Mouse (Mus musculus): ENCODE measurements around the gene Cxcr4. TPM values are rescaled to one million over a fixed set of nuclear protein-coding genes. Genes with fewer than 3 reads are reported as not detected.

The Cxcr4 gene
- polyA plus RNA-seq, 1 experiment = 1,143 TPM

- Histone ChIP-seq H3K27ac (ENCODE audit: control insufficient read depth, insufficient read depth, low read length) (no peak overlapping the region), H3K4me1 (replicated peaks; ENCODE audit: control insufficient read depth, insufficient read depth, low read length) (peaks cover 6% of the 10 kb centered on the region), H3K27me3 (ENCODE audit: control insufficient read depth, insufficient read depth, low read length) (no peaks in the 10 kb centered on the region), H3K4me3 (ENCODE audit: control insufficient read depth, insufficient read depth, low read length) (no peak overlapping the region), H3K36me3 (ENCODE audit: control insufficient read depth, insufficient read depth, low read length) (no peaks in the 10 kb centered on the region)
- no peak for TF ChIP-seq POLR2A (IDR thresholded peaks at IDR 0.05; ENCODE audit: control insufficient read depth, extremely low read depth, insufficient read depth, low read length, poor library complexity)
- TF ChIP-seq CTCF (IDR thresholded peaks at IDR 0.05; ENCODE audit: borderline replicate concordance, control insufficient read depth, extremely low read depth, insufficient read depth, low read length, poor library complexity) = no peak
- WGBS = 29% methylated on average over 9 of the region's 9 CpGs
- DNase-seq = no peak
Measured at GRCm38 (mm10) chr1:128626144-128626678, 34.1 kb upstream of the Cxcr4 start.

- Histone ChIP-seq H3K36me3 (ENCODE audit: control insufficient read depth, insufficient read depth, low read length) (no peaks in the 10 kb centered on the region), H3K4me1 (replicated peaks; ENCODE audit: control insufficient read depth, insufficient read depth, low read length) (peaks cover 6% of the 10 kb centered on the region), H3K27me3 (ENCODE audit: control insufficient read depth, insufficient read depth, low read length) (no peaks in the 10 kb centered on the region), H3K27ac (ENCODE audit: control insufficient read depth, insufficient read depth, low read length) (no peak overlapping the region), H3K4me3 (ENCODE audit: control insufficient read depth, insufficient read depth, low read length) (no peak overlapping the region)
- TF ChIP-seq POLR2A (IDR thresholded peaks at IDR 0.05; ENCODE audit: control insufficient read depth, extremely low read depth, insufficient read depth, low read length, poor library complexity) = no peak
- no peak for TF ChIP-seq CTCF (IDR thresholded peaks at IDR 0.05; ENCODE audit: borderline replicate concordance, control insufficient read depth, extremely low read depth, insufficient read depth, low read length, poor library complexity)
- 64% methylated on average over 4 of the region's 4 CpGs for WGBS
- DNase-seq = no peak
Measured at GRCm38 (mm10) chr1:128623594-128623887, 31.4 kb upstream of the Cxcr4 start.

GRCm38 (mm10) chr1:128622867-128623593, 30.9 kb upstream of the Cxcr4 start:
- H3K27ac ChIP-seq (ENCODE audit: control insufficient read depth, insufficient read depth, low read length) = no peak overlapping the region
- H3K27me3 ChIP-seq (ENCODE audit: control insufficient read depth, insufficient read depth, low read length) = no peaks in the 10 kb centered on the region
- peaks cover 6% of the 10 kb centered on the region for H3K4me1 ChIP-seq (replicated peaks; ENCODE audit: control insufficient read depth, insufficient read depth, low read length)
- DNase-seq = no peak
- no peaks in the 10 kb centered on the region for H3K36me3 ChIP-seq (ENCODE audit: control insufficient read depth, insufficient read depth, low read length)
- 37% methylated on average over 9 of the region's 9 CpGs for WGBS
- H3K4me3 ChIP-seq (ENCODE audit: control insufficient read depth, insufficient read depth, low read length) = no peak overlapping the region
- no peak for TF ChIP-seq CTCF (IDR thresholded peaks at IDR 0.05; ENCODE audit: borderline replicate concordance, control insufficient read depth, extremely low read depth, insufficient read depth, low read length, poor library complexity)
- no peak for TF ChIP-seq POLR2A (IDR thresholded peaks at IDR 0.05; ENCODE audit: control insufficient read depth, extremely low read depth, insufficient read depth, low read length, poor library complexity)

GRCm38 (mm10) chr1:128617654-128618310, 25.7 kb upstream of the Cxcr4 start:
- DNase-seq = no peak
- 83% methylated on average over 13 of the region's 13 CpGs for WGBS

GRCm38 (mm10) chr1:128616586-128616985, 24.5 kb upstream of the Cxcr4 start:
- H3K4me1 ChIP-seq (replicated peaks; ENCODE audit: control insufficient read depth, insufficient read depth, low read length) = peaks cover 33% of the 10 kb centered on the region
- WGBS = 90% methylated on average over 2 of the region's 2 CpGs
- H3K36me3 ChIP-seq (ENCODE audit: control insufficient read depth, insufficient read depth, low read length) = no peaks in the 10 kb centered on the region
- no peak overlapping the region for H3K27ac ChIP-seq (ENCODE audit: control insufficient read depth, insufficient read depth, low read length)
- H3K27me3 ChIP-seq (ENCODE audit: control insufficient read depth, insufficient read depth, low read length) = no peaks in the 10 kb centered on the region
- TF ChIP-seq POLR2A (IDR thresholded peaks at IDR 0.05; ENCODE audit: control insufficient read depth, extremely low read depth, insufficient read depth, low read length, poor library complexity) (no peak), CTCF (IDR thresholded peaks at IDR 0.05; ENCODE audit: borderline replicate concordance, control insufficient read depth, extremely low read depth, insufficient read depth, low read length, poor library complexity) (no peak)
- no peak overlapping the region for H3K4me3 ChIP-seq (ENCODE audit: control insufficient read depth, insufficient read depth, low read length)
- DNase-seq = no peak

More at GRCm38 (mm10) chr1:128617654-128618310, 25.7 kb upstream of the Cxcr4 start:
- H3K4me1 ChIP-seq (replicated peaks; ENCODE audit: control insufficient read depth, insufficient read depth, low read length) = peaks cover 24% of the 10 kb centered on the region
- TF ChIP-seq POLR2A (IDR thresholded peaks at IDR 0.05; ENCODE audit: control insufficient read depth, extremely low read depth, insufficient read depth, low read length, poor library complexity) (no peak), CTCF (IDR thresholded peaks at IDR 0.05; ENCODE audit: borderline replicate concordance, control insufficient read depth, extremely low read depth, insufficient read depth, low read length, poor library complexity) (no peak)
- H3K27ac ChIP-seq (ENCODE audit: control insufficient read depth, insufficient read depth, low read length) = no peak overlapping the region
- H3K36me3 ChIP-seq (ENCODE audit: control insufficient read depth, insufficient read depth, low read length) = no peaks in the 10 kb centered on the region
- H3K4me3 ChIP-seq (ENCODE audit: control insufficient read depth, insufficient read depth, low read length) = no peak overlapping the region
- H3K27me3 ChIP-seq (ENCODE audit: control insufficient read depth, insufficient read depth, low read length) = no peaks in the 10 kb centered on the region

GRCm38 (mm10) chr1:128615459-128615806, 23.3 kb upstream of the Cxcr4 start:
- Histone ChIP-seq H3K36me3 (ENCODE audit: control insufficient read depth, insufficient read depth, low read length) (no peaks in the 10 kb centered on the region), H3K4me1 (replicated peaks; ENCODE audit: control insufficient read depth, insufficient read depth, low read length) (peaks cover 35% of the 10 kb centered on the region), H3K27ac (ENCODE audit: control insufficient read depth, insufficient read depth, low read length) (peak overlapping the region; percentile 53), H3K4me3 (ENCODE audit: control insufficient read depth, insufficient read depth, low read length) (no peak overlapping the region), H3K27me3 (ENCODE audit: control insufficient read depth, insufficient read depth, low read length) (no peaks in the 10 kb centered on the region)
- WGBS = 12% methylated on average over 2 of the region's 2 CpGs
- no peak for DNase-seq
- TF ChIP-seq CTCF (IDR thresholded peaks at IDR 0.05; ENCODE audit: borderline replicate concordance, control insufficient read depth, extremely low read depth, insufficient read depth, low read length, poor library complexity) = no peak
- no peak for TF ChIP-seq POLR2A (IDR thresholded peaks at IDR 0.05; ENCODE audit: control insufficient read depth, extremely low read depth, insufficient read depth, low read length, poor library complexity)

Measured in thymus, adult 2 months (tissue).